Comparison of ENCODE assay signal across 8 mouse cellular contexts in genomic region chr17:31057151-31057890, GRCm38 (mm10). TPM values are rescaled to one million over a fixed set of nuclear protein-coding genes. Genes with fewer than 3 reads are reported as not detected.
DNase-seq lines count a peak whose midpoint lies in the region; ATAC-seq and TF ChIP-seq lines count a peak whose summit lies in the region.

Gene Abcg1, plus strand, starts transcription at chr17:31057675.

- peaks cover 13% of the 10 kb centered on the region for H3K9me3 ChIP-seq in E14TG2a.4 (ENCODE audit: low read length)
- H3K9me3 ChIP-seq in embryonic facial prominence, embryonic 13.5 days: peaks cover 13% of the 10 kb centered on the region
- H3K9me3 ChIP-seq in lung, postnatal 0 days (ENCODE audit: low read length): peaks cover 4% of the 10 kb centered on the region; the same call in 1 of the 2 replicates

- H3K9ac ChIP-seq in embryonic facial prominence, embryonic 13.5 days: peak within 1 kb of the TSS; percentile 70
- peak within 1 kb of the TSS; percentile 41; the same call in 1 of the 2 replicates for H3K9ac ChIP-seq in lung, postnatal 0 days (replicated peaks; ENCODE audit: low read depth)

- peaks cover 29% of the 10 kb centered on the region for H3K27me3 ChIP-seq in E14TG2a.4 (ENCODE audit: insufficient read depth, low read length)
- H3K27me3 ChIP-seq in embryonic facial prominence, embryonic 13.5 days: peaks cover 19% of the 10 kb centered on the region
- peaks cover 12% of the 10 kb centered on the region; the same call in 1 of the 2 replicates for H3K27me3 ChIP-seq in lung, postnatal 0 days (replicated peaks; ENCODE audit: insufficient read depth, low read length)

- TF ChIP-seq EP300 in lung, postnatal 0 days (IDR thresholded peaks at IDR 0.05): no peak

- ATAC-seq in embryonic facial prominence, embryonic 13.5 days (ENCODE audit: insufficient number of reproducible peaks, insufficient read depth, low FRiP score, low TSS enrichment, low read depth): peak; percentile 78; the same call in 1 of the 2 replicates
- ATAC-seq in lung, postnatal 0 days: peak; percentile 61

- peak within 1 kb of the TSS; percentile 60 for H3K27ac ChIP-seq in embryonic facial prominence, embryonic 13.5 days
- H3K27ac ChIP-seq in lung, postnatal 0 days (ENCODE audit: low read length): peak within 1 kb of the TSS; percentile 59

- peak; percentile 32 for TF ChIP-seq CTCF in E14TG2a.4 (conservative IDR thresholded peaks at IDR 0.05; ENCODE audit: low read length)
- TF ChIP-seq CTCF in lung, postnatal 0 days (IDR thresholded peaks at IDR 0.05): peak; percentile 46

- H3K4me1 ChIP-seq in E14TG2a.4 (replicated peaks; ENCODE audit: low read depth, low read length): peaks cover 61% of the 10 kb centered on the region
- peaks cover 36% of the 10 kb centered on the region for H3K4me1 ChIP-seq in embryonic facial prominence, embryonic 13.5 days
- peaks cover 6% of the 10 kb centered on the region; the same call in 1 of the 2 replicates for H3K4me1 ChIP-seq in lung, postnatal 0 days (ENCODE audit: insufficient read depth, low read depth, low read length)

- DNase-seq in adrenal gland, postnatal 36 days: peak; percentile 55 to 71
- peak; percentile 40 for DNase-seq in heart, postnatal 4 days
- peak; percentile 64 to 67 for DNase-seq in layer of hippocampus, postnatal 14 days (ENCODE audit: low spot score in 2 of 2)
- DNase-seq in lung, postnatal 0 days (ENCODE audit: low spot score): peak; percentile 70
- DNase-seq in retina, adult 2 months (ENCODE audit: low read depth, low spot score): peak; percentile 71
- peak; percentile 84 for DNase-seq in thymus, postnatal 25 days

- peak within 1 kb of the TSS; percentile 94 for H3K4me2 ChIP-seq in embryonic facial prominence, embryonic 13.5 days
- peak within 1 kb of the TSS; percentile 71 for H3K4me2 ChIP-seq in lung, postnatal 0 days (replicated peaks; ENCODE audit: low read depth, low read length)

- H3K4me3 ChIP-seq in E14TG2a.4 (replicated peaks; ENCODE audit: low read length): peak within 1 kb of the TSS; percentile 90
- peak within 1 kb of the TSS; percentile 57 for H3K4me3 ChIP-seq in embryonic facial prominence, embryonic 13.5 days
- peak within 1 kb of the TSS; percentile 52 for H3K4me3 ChIP-seq in lung, postnatal 0 days (ENCODE audit: low read depth, low read length)

- H3K36me3 ChIP-seq in E14TG2a.4 (ENCODE audit: insufficient read depth, low read length): no peaks in the 10 kb centered on the region
- no peaks in the 10 kb centered on the region; the same call in 1 of the 2 replicates for H3K36me3 ChIP-seq in embryonic facial prominence, embryonic 13.5 days
- H3K36me3 ChIP-seq in lung, postnatal 0 days (ENCODE audit: insufficient read depth, low read length): no peaks in the 10 kb centered on the region

- WGBS in embryonic facial prominence, embryonic 13.5 days: 2% methylated on average over 48 of the region's 49 CpGs
- WGBS in lung, postnatal 0 days: 4% methylated on average over 37 of the region's 49 CpGs

RNA-seq across cellular contexts. Expression of gene Abcg1, which starts in this region (rescaled TPM):
- 10 to 100 TPM; 10.0 to 12.7 TPM for total RNA-seq in adrenal gland, postnatal 36 days (2021)
- 14.2 and 14.9 TPM in 2 replicates for polyA plus RNA-seq in embryonic facial prominence, embryonic 13.5 days (2015; fragmentation: Nextera tagmentation; extraction: Ambion mirVana)
- 1 to 10 TPM; 5.3 to 7.8 TPM for total RNA-seq in heart, postnatal 4 days (2021)
- total RNA-seq in layer of hippocampus, postnatal 14 days (2021): 10 to 100 TPM; 37.4 to 40.6 TPM
- polyA plus RNA-seq in lung, postnatal 0 days (2015; fragmentation: Nextera tagmentation; extraction: Ambion mirVana): 26.9 and 35.3 TPM in 2 replicates

Comparison
In these comparisons a context has a peak if more than half of its experiments do, and no peak if none do; other contexts are left out.
1. Peak in every context shown above with its lines: DNase-seq, ATAC-seq, H3K4me3 ChIP-seq and H3K27ac ChIP-seq.